Mouse (Mus musculus): ENCODE data around the gene Eif3c.

Gene Eif3c

DNA sequence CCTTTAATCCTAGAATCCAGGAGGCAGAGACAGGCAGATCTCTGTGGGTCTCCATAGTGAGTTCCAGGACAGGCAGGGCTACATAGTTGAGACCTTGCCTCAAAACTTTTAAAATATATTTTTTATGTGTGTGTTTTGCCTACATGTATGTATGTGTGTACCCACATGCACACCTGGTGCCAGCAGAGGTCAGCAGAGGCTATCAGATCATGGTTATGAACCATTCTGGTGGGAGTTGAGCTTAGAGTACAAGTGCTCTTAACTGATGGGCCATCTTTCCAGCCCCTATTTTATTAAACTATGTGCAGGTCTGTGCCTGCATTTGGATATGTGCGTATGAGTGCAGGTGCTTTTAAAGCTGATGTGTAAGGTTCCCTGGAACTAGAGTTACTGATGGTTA, 11.4 kb downstream of the Eif3c start:
- DNase-seq (ENCODE audit: low spot score in 2 of 2) = no peak

GRCm38 (mm10) chr7:126545631-126546030, 20.6 kb downstream of the Eif3c start:
- no peak for DNase-seq (ENCODE audit: low spot score in 2 of 2)

DNA sequence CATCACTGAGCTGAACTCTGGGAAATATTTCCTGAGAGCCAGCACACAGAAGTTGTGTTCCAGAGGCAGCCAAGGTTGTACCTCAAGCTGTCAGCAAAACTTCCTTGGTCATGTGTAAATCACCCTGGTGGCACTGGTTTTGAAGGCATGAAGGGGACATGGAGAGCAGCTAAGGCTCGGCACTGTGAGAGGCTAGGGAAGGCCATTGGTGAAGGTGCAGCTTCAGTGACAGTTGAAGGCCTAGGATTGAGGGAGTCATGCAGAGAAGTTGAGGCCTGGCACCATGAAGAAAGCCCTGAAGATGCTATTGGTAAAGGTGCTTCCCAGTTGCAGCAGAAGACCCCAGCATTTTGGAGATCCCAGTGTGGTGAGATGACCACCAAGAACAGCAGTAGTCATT, 24.6 kb downstream of the Eif3c start:
- DNase-seq (ENCODE audit: low spot score in 2 of 2) = no peak

GRCm38 (mm10) chr7:126537820-126538585, 28.2 kb downstream of the Eif3c start:
- no peak for DNase-seq (ENCODE audit: low spot score in 2 of 2)

- no peak for DNase-seq (ENCODE audit: low spot score in 2 of 2)
Measured at GRCm38 (mm10) chr7:126536466-126536865, 29.7 kb downstream of the Eif3c start.

- DNase-seq (ENCODE audit: low spot score in 2 of 2) = peak in 1 of 2 experiments; percentile 18
Measured at GRCm38 (mm10) chr7:126535766-126536165, 30.4 kb downstream of the Eif3c start.

DNA sequence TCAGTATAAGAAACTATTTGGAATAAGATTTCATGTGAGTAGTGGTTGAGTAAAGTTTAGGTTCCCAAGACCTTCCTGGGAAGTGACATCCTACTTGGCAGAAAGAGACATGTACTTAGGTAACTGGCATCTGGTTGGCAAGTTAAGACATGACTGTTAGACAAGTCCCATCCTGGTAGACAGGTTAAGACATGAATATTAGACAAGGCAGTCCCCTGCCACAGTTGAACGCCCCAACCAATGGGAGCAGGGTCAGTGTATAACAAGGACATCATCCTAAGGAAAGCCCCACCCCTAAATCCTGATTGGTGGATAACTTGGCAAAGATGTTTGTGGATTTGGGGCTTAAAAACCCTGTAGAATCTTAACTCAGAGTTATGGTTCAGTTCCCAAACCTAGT, 32.8 kb downstream of the Eif3c start:
- no peak for DNase-seq (ENCODE audit: low spot score in 2 of 2)

- peak in 1 of 2 experiments; percentile 9 for DNase-seq (ENCODE audit: low spot score in 2 of 2)
Measured at GRCm38 (mm10) chr7:126528166-126528577, 38.0 kb downstream of the Eif3c start.

- DNase-seq (ENCODE audit: low spot score in 2 of 2) = no peak
Measured at GRCm38 (mm10) chr7:126523316-126523715, 42.9 kb downstream of the Eif3c start.

DNA sequence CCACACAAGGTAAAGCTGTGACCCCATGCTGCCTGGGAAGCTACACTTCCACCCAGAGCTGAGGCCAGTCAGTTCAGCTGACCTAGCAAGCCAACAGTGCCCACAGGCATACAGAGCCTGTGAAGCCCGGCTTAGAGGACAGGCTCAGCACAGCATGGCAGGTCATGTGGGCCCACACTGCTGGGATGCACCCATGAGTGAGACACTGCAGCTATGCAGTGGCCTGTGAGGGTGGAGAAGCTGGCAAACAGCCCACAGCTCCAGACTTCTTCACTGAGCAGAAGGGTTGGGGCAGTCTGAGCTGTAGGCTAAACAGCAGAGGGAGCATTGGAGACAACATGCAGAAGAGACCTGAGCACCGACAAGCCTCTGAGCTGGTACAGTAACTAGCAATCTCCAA, 46.7 kb downstream of the Eif3c start:
- no peak for DNase-seq (ENCODE audit: low spot score in 2 of 2)

DNA sequence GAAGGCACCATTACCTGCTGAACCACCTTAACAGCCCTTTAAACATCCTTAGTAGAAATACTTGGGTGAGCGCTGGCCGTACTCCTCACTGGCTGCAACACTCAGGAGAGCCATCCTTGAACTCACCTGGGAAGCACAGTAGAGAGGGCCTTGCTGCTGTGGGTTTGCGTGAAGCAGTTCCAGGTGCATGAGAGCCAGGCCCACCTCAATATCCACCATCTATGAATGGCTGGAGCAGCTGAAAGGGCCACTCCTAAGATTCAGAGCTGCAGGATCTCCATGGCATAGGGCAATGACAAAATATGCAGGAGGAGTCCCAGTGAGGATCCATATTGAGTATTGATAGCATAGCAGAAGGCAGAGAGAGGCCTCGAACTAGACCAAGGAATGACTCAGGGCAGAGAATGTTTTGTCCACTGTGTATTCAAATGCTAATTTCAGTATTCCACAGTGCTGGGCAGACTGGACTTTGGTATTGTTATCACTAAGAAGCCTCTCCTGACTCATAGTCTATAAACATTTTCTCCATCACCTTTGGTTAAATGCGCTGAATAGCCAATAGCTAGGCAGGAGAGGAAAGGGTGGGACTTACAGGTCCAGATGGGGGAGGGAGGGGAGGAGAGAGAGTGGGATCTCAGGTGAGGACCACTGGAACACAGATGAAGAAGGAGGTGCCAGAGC, 47.8 kb downstream of the Eif3c start:
- DNase-seq (ENCODE audit: low spot score in 2 of 2) = no peak

DNA sequence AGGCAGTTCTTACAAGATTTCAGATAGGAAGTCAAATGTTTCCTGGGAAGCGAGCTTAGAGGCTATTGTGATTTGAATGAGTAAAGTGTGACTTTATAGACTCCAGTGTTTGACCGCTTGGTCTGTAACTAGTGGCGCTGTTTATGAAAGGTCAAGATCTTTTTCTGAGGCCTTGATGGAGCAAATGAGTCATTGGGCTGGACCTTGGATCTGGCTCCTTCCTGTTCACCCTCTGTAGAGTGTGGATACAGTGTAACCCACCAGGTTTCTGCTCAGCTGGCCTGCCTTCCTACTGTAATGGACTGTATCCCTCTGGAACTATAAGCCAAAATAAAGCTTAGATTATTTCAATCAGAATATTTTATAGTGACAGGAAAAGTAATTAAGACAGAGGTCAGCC, 54.9 kb downstream of the Eif3c start:
- no peak for DNase-seq (ENCODE audit: low spot score in 2 of 2)

- no peak for DNase-seq (ENCODE audit: low spot score in 2 of 2)
Measured at GRCm38 (mm10) chr7:126507126-126507778, 59.0 kb downstream of the Eif3c start.

GRCm38 (mm10) chr7:126504913-126505312, 61.3 kb downstream of the Eif3c start:
- no peak for DNase-seq (ENCODE audit: low spot score in 2 of 2)

DNA sequence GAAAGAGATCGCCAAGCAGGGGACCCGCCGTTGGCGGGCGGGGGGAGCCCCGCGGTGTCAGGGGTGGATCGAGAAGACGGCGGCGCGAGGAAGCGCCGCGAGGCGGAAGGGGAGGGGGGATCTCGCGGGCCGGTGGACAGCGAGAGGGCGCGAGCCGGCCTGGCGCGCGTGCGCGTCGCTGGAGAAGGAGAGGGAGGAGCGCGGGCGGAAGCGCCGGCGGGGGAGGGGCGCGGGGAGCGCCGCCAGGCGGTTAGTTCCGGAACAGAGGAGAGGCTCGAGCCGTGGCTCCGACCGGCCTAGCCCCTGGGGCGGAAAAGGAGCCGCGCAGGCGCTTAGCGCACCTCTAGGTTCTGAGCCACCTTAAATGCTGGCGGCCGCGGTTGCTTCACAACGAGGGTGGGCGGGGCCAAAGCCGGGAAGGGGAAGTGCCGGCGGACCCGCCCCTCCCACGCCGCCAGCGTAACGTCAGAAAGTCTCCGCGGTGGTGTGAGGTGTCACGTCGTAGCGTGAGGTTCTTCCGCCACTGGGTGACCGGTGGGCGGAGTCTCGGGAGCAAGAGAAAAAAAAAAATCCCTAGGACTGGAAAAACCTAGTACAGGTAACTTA, 62.8 kb downstream of the Eif3c start, which contains the start of gene Atxn2l:
Gene Atxn2l, minus strand, starts transcription at position 165 of the 606 bp plus-strand sequence.
- DNase-seq (ENCODE audit: low spot score in 2 of 2) = peak; percentile 97

- peak in 1 of 2 experiments; percentile 79 for DNase-seq (ENCODE audit: low spot score in 2 of 2)
Measured at GRCm38 (mm10) chr7:126502751-126503150, 63.5 kb downstream of the Eif3c start.

DNA sequence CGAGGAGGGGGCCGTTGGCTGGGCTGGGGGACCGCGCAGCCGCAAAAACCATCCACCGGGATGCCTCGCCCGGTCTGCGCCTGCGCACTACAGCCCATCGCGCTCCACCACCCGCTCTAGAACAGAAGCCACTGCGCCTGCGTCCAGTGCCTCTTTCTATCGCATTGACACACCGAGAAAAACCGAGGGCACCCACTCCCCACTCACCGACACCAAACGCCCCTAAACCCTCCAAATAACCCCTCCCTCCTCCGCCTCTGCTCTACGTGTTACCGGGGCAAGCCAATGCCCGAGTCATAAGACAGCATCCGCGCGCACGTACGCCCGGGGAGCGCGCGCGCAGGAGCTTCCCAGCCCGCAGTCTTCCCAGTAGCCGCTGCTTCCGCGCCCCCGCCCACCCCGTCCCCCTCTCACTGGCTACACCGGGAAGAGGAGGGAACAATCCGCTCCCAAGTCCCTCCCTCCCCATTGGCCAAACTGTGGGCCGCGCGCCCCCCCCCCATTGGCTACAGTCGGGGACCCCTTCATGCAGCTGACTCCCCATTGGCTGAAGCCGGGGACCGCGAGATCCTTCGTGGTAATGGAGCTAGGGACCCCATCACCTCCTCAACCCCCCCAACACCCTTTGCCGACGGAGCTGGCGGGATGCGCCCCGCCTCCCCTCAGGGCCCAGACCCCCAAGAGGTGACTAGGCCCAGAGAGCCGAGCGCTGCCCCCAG, 64.0 kb downstream of the Eif3c start:
- peak; percentile 81 to 88 for DNase-seq (ENCODE audit: low spot score in 2 of 2)

DNA sequence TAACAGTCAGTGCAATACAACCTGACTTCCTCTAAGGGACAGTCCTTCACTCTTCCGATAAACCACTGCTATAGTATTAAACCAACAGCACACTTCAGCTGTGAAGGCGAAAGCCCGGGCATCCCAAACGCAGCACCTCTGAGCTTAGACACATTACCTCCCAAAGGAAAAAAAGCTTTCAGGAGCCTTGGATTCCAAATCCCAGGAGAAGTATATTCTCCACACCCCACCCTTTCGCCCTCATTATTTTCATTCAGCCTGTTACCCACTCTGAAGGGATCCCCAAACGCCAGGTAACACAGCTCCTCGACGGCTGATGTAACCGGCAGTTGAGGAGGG, 64.6 kb downstream of the Eif3c start:
- no peak for DNase-seq (ENCODE audit: low spot score in 2 of 2)

- no peak for DNase-seq (ENCODE audit: low spot score in 2 of 2)
Measured at GRCm38 (mm10) chr7:126499416-126499815, 66.8 kb downstream of the Eif3c start.

- no peak for DNase-seq (ENCODE audit: low spot score in 2 of 2)
Measured at GRCm38 (mm10) chr7:126497966-126498365, 68.2 kb downstream of the Eif3c start.

DNA sequence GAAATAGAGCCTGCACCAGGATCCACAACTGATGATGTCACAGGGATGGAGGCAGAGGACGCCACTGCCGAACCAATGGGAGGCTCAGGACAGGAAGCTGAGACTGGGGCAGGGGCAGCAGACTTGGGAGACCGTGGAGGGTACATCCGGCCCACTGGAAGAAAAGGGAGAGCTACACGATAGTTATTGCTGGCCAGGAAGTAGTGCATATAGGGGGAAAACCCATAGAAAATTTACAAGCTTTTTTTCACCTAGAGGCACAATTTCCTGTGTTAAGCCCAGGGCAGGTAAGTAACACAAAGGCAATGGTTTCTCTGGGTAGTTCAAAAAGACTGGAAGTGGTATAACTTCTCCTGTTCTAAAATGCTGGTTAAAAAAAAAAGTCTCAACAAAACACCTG, 69.7 kb downstream of the Eif3c start:
- no peak for DNase-seq (ENCODE audit: low spot score in 2 of 2)

Data from urinary bladder, adult 18-20 months (tissue).